Mouse (Mus musculus) heart, embryonic 11.5 days (tissue): ENCODE measurements around the gene Rere. TPM values are rescaled to one million over a fixed set of nuclear protein-coding genes. Genes with fewer than 3 reads are reported as not detected.

Experiments used
- ATAC-seq: fragments of 200-750 bp; cut with Nextera tagmentation; replicated peaks from 2 replicates; pipeline ENCODE4 v1.8.0; 2017; ENCODE audit warnings: moderate library complexity; ENCODE audit not compliant: insufficient number of reproducible peaks, low FRiP score, low TSS enrichment
- H3K27ac ChIP-seq: fragments of 300-500 bp; sonication (generic); 2 replicates; pipeline ENCODE4 v1.5.1; 2014; ENCODE audit warnings: mild to moderate bottlenecking, low read depth, low read length
- H3K27me3 ChIP-seq: fragments of 300-500 bp; sonication (generic); 2 replicates; pipeline ENCODE4 v1.6.1; 2014; ENCODE audit warnings: mild to moderate bottlenecking, low read length, mixed read lengths; ENCODE audit not compliant: control insufficient read depth, insufficient read depth
- H3K36me3 ChIP-seq: fragments of 300-500 bp; sonication (generic); 2 replicates; pipeline ENCODE4 v1.6.1; 2014; ENCODE audit warnings: mild to moderate bottlenecking, low read length, moderate library complexity, mixed read lengths; ENCODE audit not compliant: control insufficient read depth, insufficient read depth
- H3K4me1 ChIP-seq: fragments of 300-500 bp; sonication (generic); 2 replicates; pipeline ENCODE4 v1.6.1; 2014; ENCODE audit warnings: low read length; ENCODE audit not compliant: control insufficient read depth, insufficient read depth
- H3K4me2 ChIP-seq: fragments of 300-500 bp; sonication (generic); 2 replicates; pipeline ENCODE4 v1.6.1; 2014; ENCODE audit warnings: mild to moderate bottlenecking, moderate library complexity
- H3K4me3 ChIP-seq: fragments of 300-500 bp; sonication (generic); 2 replicates; pipeline ENCODE4 v1.5.1; 2014; ENCODE audit warnings: low read depth, low read length
- H3K9ac ChIP-seq: fragments of 300-500 bp; sonication (generic); 2 replicates; pipeline ENCODE4 v1.6.1; 2014; ENCODE audit warnings: mild to moderate bottlenecking, low read depth, low read length, moderate library complexity
- H3K9me3 ChIP-seq: fragments of 300-500 bp; sonication (generic); replicated peaks from 2 replicates; pipeline ENCODE4 v1.6.1; 2016; ENCODE audit warnings: low read length; ENCODE audit not compliant: control insufficient read depth
- WGBS: fragments of 180-500 bp; shearing (Covaris S2); extraction: QIAGEN DNeasy Blood & Tissue Kit; methylation state at CpG from one replicate; pipeline ENCODE4 v1.1.7; 2014; ENCODE audit not compliant: insufficient replicate concordance; 5-methylcytosine and 5-hydroxymethylcytosine counted together
- polyA plus RNA-seq: library from polyadenylated mRNA; unstranded; fragments of >200 nt; fragmentation: Nextera tagmentation; extraction: Ambion mirVana; gene quantifications from 2 replicates; pipeline ENCODE4 v1.2.1, GENCODE M21; 2014

The Rere gene
- polyA plus RNA-seq, 1 experiment from 2014 or later = 29.1 TPM

GRCm38 (mm10) chr4:150248009-150248408 lies 33.4 kb upstream of the Rere start:
- Histone ChIP-seq H3K9ac (no peak overlapping the region), H3K36me3 (peaks cover 58% of the 10 kb centered on the region), H3K9me3 (no peaks in the 10 kb centered on the region), H3K4me3 (no peak overlapping the region), H3K27me3 (no peaks in the 10 kb centered on the region), H3K27ac (no peak overlapping the region), H3K4me1 (no peaks in the 10 kb centered on the region), H3K4me2 (no peak overlapping the region)
- no peak; the same call in 1 of the 2 replicates for ATAC-seq
- WGBS = 64% methylated on average over 5 of the region's 5 CpGs

- Histone ChIP-seq H3K36me3 (peaks cover 50% of the 10 kb centered on the region), H3K4me3 (no peak overlapping the region), H3K9ac (no peak overlapping the region), H3K27ac (no peak overlapping the region), H3K4me1 (no peaks in the 10 kb centered on the region), H3K9me3 (no peaks in the 10 kb centered on the region), H3K4me2 (no peak overlapping the region), H3K27me3 (no peaks in the 10 kb centered on the region)
- 86% methylated on average over 5 of the region's 5 CpGs for WGBS
- ATAC-seq = no peak
These were observed 32.5 kb upstream of the Rere start for GRCm38 (mm10) chr4:150248917-150249316.

DNA sequence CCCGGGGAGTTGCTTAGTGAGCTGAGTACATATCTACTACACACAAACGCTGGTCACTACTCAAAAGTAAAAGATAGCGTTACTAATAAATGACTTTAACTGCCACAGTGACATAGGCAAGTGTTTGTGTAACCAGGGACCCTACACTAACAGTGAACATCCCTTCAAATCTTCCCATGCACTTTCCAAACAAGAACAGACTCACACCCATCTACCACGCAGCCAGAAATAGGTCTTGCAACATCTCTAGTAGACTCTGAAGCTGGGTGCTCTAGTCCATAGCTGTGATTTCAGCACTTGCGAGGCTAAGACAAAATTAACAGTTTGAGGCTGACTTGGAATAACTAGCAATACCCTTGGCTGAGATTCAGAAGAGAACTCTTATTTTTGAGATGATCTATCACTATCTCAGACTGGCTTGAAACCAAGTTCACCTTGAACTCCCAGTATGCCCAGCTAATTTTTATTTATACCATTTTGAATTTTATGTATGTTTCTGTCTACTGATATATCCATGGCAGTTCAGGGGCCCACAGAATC lies 31.6 kb upstream of the Rere start:
- Histone ChIP-seq H3K4me1 (no peaks in the 10 kb centered on the region), H3K9me3 (no peaks in the 10 kb centered on the region), H3K4me3 (no peak overlapping the region), H3K9ac (no peak overlapping the region), H3K27me3 (no peaks in the 10 kb centered on the region), H3K27ac (0 out of 2 replicates have a peak overlapping the region, but pooled peaks have one; percentile 35), H3K36me3 (peaks cover 42% of the 10 kb centered on the region), H3K4me2 (no peak overlapping the region)
- ATAC-seq = no peak
- 73% methylated on average over 5 of the region's 5 CpGs for WGBS

DNA sequence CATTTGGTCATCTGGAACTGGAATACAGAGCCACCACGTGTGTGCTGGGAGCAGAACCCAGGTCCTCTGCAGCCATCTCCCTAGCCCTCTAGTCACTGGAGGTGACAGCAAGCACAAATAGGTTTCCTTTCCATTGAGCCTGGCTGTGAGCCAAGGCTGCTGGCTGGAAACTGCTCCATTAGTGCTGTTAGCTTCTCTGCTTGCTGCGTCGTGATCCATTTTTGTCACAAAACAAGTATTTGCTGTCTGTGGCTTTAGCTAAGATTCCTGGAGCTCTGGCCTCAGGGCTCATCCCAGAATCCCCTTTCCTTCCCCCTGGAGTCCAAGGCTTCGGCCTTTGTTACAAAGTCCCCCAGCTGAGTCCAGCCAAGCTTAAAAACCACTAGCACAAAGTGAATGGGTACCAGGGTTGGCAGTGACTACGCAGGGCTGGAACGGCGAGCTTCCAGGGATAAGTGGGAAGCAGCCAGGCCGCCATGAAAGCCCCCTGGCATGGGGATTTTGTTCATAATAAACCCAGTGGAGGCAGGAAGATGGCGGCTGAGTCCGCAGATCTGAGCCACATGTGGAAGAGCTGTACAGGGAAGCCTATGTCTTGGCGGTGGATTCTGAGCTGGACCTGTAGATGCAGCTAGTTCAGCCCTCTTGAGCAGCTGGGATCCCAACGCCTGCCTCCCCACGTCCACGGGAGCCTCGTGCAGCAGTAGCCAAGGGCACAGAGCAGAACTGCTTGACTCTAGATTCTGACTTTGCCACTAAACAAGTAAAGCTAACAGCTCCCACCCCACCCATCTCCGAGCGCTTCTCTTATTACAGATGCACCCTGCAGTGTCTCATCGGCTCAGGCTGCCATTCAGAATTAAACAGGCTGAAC lies 30.7 kb upstream of the Rere start:
- H3K36me3 ChIP-seq = peaks cover 40% of the 10 kb centered on the region
- H3K9ac ChIP-seq = no peak overlapping the region
- ATAC-seq = no peak
- H3K27ac ChIP-seq = peak overlapping the region; percentile 35
- no peak overlapping the region for H3K4me2 ChIP-seq
- no peaks in the 10 kb centered on the region for H3K27me3 ChIP-seq
- H3K4me3 ChIP-seq = no peak overlapping the region
- H3K4me1 ChIP-seq = no peaks in the 10 kb centered on the region
- 64% methylated on average over 18 of the region's 18 CpGs for WGBS
- no peaks in the 10 kb centered on the region for H3K9me3 ChIP-seq

GRCm38 (mm10) chr4:150254416-150254815 lies 27.0 kb upstream of the Rere start:
- no peaks in the 10 kb centered on the region for H3K9me3 ChIP-seq
- no peaks in the 10 kb centered on the region for H3K27me3 ChIP-seq
- peaks cover 18% of the 10 kb centered on the region for H3K4me1 ChIP-seq
- ATAC-seq = no peak
- peaks cover 17% of the 10 kb centered on the region for H3K36me3 ChIP-seq
- no peak overlapping the region for H3K9ac ChIP-seq
- no peak overlapping the region for H3K27ac ChIP-seq
- H3K4me3 ChIP-seq = no peak overlapping the region
- H3K4me2 ChIP-seq = no peak overlapping the region
- WGBS = 67% methylated on average over 4 of the region's 4 CpGs

DNA sequence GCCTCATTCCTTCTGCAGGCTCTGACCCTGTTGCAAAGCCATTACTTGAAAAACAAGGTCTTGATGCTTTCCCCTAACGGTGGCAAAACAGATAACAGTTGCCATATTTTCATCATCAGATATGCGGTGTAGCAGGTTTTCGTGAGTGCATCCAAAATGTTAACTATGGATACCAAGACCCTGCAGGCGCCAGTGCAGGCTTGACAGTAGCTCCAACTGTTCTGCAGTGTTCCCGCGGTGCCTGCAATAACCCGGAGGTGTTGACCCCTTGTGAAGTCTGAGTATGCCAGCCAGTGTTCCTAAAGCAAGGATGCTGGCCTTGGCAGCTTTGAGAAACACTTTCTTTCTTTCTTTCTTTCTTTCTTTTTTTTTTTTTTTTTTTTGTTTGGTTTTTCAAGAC lies 26.3 kb upstream of the Rere start:
- Histone ChIP-seq H3K9me3 (no peaks in the 10 kb centered on the region), H3K9ac (no peak overlapping the region), H3K4me3 (no peak overlapping the region), H3K27ac (no peak overlapping the region), H3K4me2 (no peak overlapping the region), H3K4me1 (peaks cover 18% of the 10 kb centered on the region), H3K27me3 (no peaks in the 10 kb centered on the region), H3K36me3 (peaks cover 14% of the 10 kb centered on the region)
- no peak for ATAC-seq
- WGBS = 86% methylated on average over 7 of the region's 7 CpGs

DNA sequence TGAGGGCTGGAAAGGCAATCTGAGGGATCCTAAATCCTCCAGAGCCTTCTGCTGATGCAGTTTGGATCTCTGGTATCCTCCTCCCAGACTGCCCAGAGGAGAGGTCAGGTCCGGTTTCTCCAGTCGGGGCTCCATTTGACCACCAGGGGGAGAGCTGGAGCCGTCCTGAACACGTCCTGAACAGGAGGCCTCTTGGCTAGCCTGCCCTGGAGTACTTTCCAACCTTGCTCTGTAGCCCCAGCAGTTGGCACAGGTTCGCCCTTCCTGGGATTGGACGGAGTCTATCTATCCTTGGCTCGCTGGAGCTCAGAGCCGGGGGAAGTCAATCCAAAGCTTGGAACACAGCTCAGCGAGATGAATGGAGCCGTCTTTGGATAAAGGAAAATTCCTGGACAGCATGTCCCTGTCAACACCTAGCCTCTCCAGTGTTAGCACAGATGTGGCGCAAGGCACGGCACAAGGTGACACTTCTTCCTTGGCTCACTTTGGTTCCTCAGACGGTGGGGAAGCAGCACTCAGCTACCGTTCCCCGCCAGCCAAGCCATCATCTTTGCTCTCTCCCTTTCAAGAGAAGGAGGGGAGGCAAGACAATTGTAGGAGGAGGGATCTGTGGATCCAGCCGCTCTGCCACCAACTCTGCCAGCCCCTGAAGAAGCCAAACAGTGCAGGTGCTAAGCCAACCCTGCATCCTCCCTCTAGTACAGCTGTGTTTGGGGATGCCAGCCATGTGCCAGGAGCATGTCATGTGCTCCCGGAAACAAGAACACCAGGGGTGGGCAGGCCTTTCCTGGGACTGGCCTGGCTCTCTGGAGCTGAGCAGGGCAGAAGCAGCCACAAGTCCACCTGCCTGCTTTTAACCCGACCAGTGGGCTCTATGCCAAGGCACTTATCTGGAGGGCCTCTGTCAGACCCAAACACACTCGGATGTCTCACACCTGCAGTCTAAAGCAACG lies 23.9 kb upstream of the Rere start:
- peak overlapping the region; percentile 6; the same call in 1 of the 2 replicates for H3K4me2 ChIP-seq
- no peaks in the 10 kb centered on the region for H3K9me3 ChIP-seq
- 28% methylated on average over 20 of the region's 20 CpGs for WGBS
- peak overlapping the region; percentile 46; the same call in 1 of the 2 replicates for H3K9ac ChIP-seq
- H3K36me3 ChIP-seq = peaks cover 7% of the 10 kb centered on the region
- peak; percentile 63 for ATAC-seq
- H3K27ac ChIP-seq = peak overlapping the region; percentile 54
- peaks cover 18% of the 10 kb centered on the region for H3K4me1 ChIP-seq
- no peaks in the 10 kb centered on the region for H3K27me3 ChIP-seq
- H3K4me3 ChIP-seq = no peak overlapping the region

GRCm38 (mm10) chr4:150258388-150258787 lies 23.1 kb upstream of the Rere start:
- no peaks in the 10 kb centered on the region for H3K27me3 ChIP-seq
- ATAC-seq = no peak
- WGBS = 67% methylated on average over 14 of the region's 14 CpGs
- H3K27ac ChIP-seq = peak overlapping the region; percentile 54; the same call in 1 of the 2 replicates
- no peaks in the 10 kb centered on the region for H3K9me3 ChIP-seq
- peak overlapping the region; percentile 6; the same call in 1 of the 2 replicates for H3K4me2 ChIP-seq
- peaks cover 18% of the 10 kb centered on the region for H3K4me1 ChIP-seq
- no peak overlapping the region for H3K4me3 ChIP-seq
- H3K9ac ChIP-seq = no peak overlapping the region
- peaks cover 3% of the 10 kb centered on the region for H3K36me3 ChIP-seq
